Mouse (Mus musculus): ENCODE data around the gene Trim54.

GRCm38 (mm10) chr5:31094799-31095691 is 21.5 kb upstream of the Trim54 start:
- no peak for TF ChIP-seq EP300 (IDR thresholded peaks at IDR 0.05; ENCODE audit: insufficient read depth, low read depth, low read length)
- TF ChIP-seq POLR2A (IDR thresholded peaks at IDR 0.05; ENCODE audit: insufficient read depth, low read depth, low read length), result no peak

Data from heart, adult 2 months (tissue).